Mouse (Mus musculus): ENCODE results near the gene Tmtc1.

DNA sequence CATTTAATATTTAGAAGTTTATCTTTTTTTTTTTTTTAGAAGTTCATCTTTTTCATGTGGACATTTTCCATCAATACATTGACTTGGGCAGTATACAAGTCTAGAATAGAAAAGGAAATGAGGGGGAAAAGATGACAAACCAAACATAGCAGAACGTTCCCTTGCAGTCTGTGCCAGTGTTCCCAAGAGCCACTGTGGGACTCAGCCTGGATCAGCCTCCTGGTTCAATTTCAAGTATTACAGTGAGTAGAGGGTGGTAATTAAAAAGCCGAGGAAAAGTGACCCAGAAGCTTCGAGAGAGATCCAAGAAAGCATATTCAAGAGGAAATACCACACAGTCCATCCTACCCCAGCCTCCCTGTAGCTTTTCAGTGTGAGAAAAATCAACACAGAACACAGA is 40.4 kb downstream of the Tmtc1 start:
- TF ChIP-seq CTCF (conservative IDR thresholded peaks at IDR 0.05; ENCODE audit: low read length) (no peak), NANOG (IDR thresholded peaks at IDR 0.05; ENCODE audit: borderline replicate concordance, low read length) (no peak), POU5F1 (IDR thresholded peaks at IDR 0.05; ENCODE audit: borderline replicate concordance, low read length) (no peak)

Measured in E14TG2a.4 (cell line).